Mouse (Mus musculus) hindbrain, embryonic 16.5 days (tissue): Measurements from ENCODE around the gene Nprl2. TPM values are rescaled to one million over a fixed set of nuclear protein-coding genes. Genes with fewer than 3 reads are reported as not detected.
A peak's percentile ranks its signal among the peaks of the same experiment; 100 is the strongest.
"Not testable (repeated sequence)": the region's sequence is repeated elsewhere in the genome, so short reads cannot be mapped to it uniquely, and the experiment has no call there.

ENCODE experiments used
- ATAC-seq: fragments of 200-750 bp; cut with Nextera tagmentation; 2 replicates; pipeline ENCODE4 v1.8.0; 2017; ENCODE audit warnings: moderate TSS enrichment, moderate library complexity
- H3K27ac ChIP-seq: fragments of 300-500 bp; sonication (generic); 2 replicates; pipeline ENCODE4 v1.5.1; 2014; ENCODE audit warnings: low read depth, mild to moderate bottlenecking, control low read depth, low read length, moderate library complexity
- H3K27me3 ChIP-seq: fragments of 300-500 bp; sonication (generic); replicated peaks from 2 replicates; pipeline ENCODE4 v1.6.1; 2014; ENCODE audit warnings: low read length; ENCODE audit not compliant: control insufficient read depth, insufficient read depth
- H3K36me3 ChIP-seq: fragments of 300-500 bp; sonication (generic); 2 replicates; pipeline ENCODE4 v1.6.1; 2014; ENCODE audit warnings: mild to moderate bottlenecking, low read length, moderate library complexity, mixed read lengths; ENCODE audit not compliant: control insufficient read depth, insufficient read depth
- H3K4me1 ChIP-seq: fragments of 300-500 bp; sonication (generic); 2 replicates; pipeline ENCODE4 v1.6.1; 2014; ENCODE audit warnings: low read depth, low read length; ENCODE audit not compliant: control insufficient read depth, insufficient read depth
- H3K4me2 ChIP-seq: fragments of 300-500 bp; sonication (generic); 2 replicates; pipeline ENCODE4 v1.6.1; 2014; ENCODE audit warnings: mild to moderate bottlenecking, low read length, control low read depth, moderate library complexity
- H3K4me3 ChIP-seq: fragments of 300-500 bp; sonication (generic); 2 replicates; pipeline ENCODE4 v1.5.1; 2014; ENCODE audit warnings: mild to moderate bottlenecking, low read length, control low read depth, moderate library complexity
- H3K9ac ChIP-seq: fragments of 300-500 bp; sonication (generic); 2 replicates; pipeline ENCODE4 v1.6.1; 2014; ENCODE audit warnings: low read depth, mild to moderate bottlenecking, control low read depth, low read length, moderate library complexity
- H3K9me3 ChIP-seq: fragments of 300-500 bp; sonication (generic); 2 replicates; pipeline ENCODE4 v1.6.1; 2014; ENCODE audit warnings: mild to moderate bottlenecking, low read length, moderate library complexity; ENCODE audit not compliant: control insufficient read depth
- WGBS: fragments of 180-500 bp; shearing (Covaris S2); extraction: QIAGEN DNeasy Blood & Tissue Kit; methylation state at CpG from one replicate; pipeline ENCODE4 v1.1.7; 2014; 5-methylcytosine and 5-hydroxymethylcytosine counted together
- polyA plus RNA-seq: library from polyadenylated mRNA; unstranded; fragments of >200 nt; fragmentation: Nextera tagmentation; extraction: Ambion mirVana; gene quantifications from 2 replicates; pipeline ENCODE4 v1.2.1, GENCODE M21; 2015

The Nprl2 gene
- polyA plus RNA-seq, 1 experiment from 2014 or later: 78.6 TPM

DNA sequence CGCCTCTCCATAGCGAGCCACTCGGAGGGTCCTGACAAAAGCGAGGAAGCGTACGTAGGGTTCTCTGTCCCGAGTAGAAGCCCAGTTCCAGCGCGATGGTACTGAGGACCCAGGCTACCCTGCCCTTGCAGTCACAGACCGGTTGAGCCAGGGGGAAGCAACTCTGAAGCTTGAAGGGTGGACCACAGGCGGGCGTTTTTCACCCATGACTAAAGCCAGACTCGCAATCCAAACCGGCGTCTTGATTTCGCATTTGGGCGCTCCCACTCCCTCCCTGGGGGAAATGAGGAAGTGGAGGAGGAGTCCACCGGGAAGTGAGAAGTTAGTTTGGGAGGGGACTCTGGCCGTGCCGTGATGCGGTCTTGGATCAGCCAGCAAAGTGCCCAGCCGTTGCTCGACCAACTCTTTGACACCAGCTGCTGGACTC lies 13.0 kb downstream of the Nprl2 start:
- Histone ChIP-seq H3K9me3 (no peaks in the 10 kb centered on the region), H3K4me3 (peak overlapping the region; percentile 81), H3K36me3 (peaks cover 22% of the 10 kb centered on the region), H3K27ac (peak overlapping the region; percentile 92), H3K4me2 (peak overlapping the region; percentile 96), H3K9ac (peak overlapping the region; percentile 87), H3K4me1 (peaks cover 34% of the 10 kb centered on the region), H3K27me3 (peaks cover 19% of the 10 kb centered on the region)
- ATAC-seq: no peak; the same call in none of the 2 replicates
- WGBS: under 1% methylated on average over 23 of the region's 23 CpGs

DNA sequence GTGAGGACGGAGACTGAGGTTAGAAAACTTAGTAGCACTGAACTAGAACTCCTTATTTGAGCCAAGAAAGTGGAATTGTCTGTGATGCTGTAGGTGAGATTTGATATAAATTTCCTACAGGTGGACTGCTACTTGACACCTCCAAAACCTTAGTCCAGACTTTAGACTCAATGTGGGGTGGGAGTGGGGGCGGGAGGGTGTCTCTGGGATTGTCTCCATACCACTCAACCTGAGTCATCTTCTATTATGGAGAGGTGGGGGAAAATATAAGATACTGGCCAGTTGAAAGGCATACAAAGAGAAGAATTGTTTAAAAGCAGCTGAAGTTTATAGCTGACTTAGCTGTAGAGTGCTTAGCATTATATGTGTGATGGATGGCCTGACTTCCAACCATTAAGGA lies 13.7 kb downstream of the Nprl2 start:
- Histone ChIP-seq H3K4me3 (peak overlapping the region; percentile 81), H3K9ac (peak overlapping the region; percentile 87), H3K36me3 (peaks cover 22% of the 10 kb centered on the region), H3K4me1 (peaks cover 34% of the 10 kb centered on the region), H3K27ac (no peak overlapping the region), H3K27me3 (peaks cover 15% of the 10 kb centered on the region), H3K9me3 (no peaks in the 10 kb centered on the region), H3K4me2 (peak overlapping the region; percentile 96)
- ATAC-seq: no peak
- WGBS: 45% methylated on average over 2 of the region's 2 CpGs

DNA sequence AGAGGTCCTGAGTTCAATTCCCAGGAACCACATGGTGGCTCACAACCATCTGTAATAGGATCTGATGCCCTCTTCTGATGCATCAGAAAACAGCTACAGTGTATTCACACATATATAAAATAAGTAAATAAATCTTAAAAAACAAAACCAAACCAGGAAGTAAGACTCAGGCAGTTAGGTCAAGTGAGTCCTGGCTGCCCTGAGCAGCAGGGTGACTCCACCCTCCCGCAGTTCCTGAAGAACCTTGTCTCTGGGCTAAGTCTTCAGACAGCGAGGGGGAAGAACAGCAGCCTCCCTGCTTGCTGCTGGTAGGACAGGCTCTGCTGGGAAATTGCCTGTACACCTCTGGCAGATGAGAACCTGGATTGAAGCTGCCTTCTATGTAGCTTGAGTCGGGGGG lies 14.3 kb downstream of the Nprl2 start:
- Histone ChIP-seq H3K27me3 (peaks cover 9% of the 10 kb centered on the region), H3K4me1 (peaks cover 28% of the 10 kb centered on the region), H3K4me2 (peak overlapping the region; percentile 96), H3K36me3 (peaks cover 23% of the 10 kb centered on the region), H3K4me3 (no peak overlapping the region), H3K27ac (no peak overlapping the region), H3K9ac (no peak overlapping the region; the same call in 1 of the 2 replicates), H3K9me3 (no peaks in the 10 kb centered on the region)
- WGBS: 80% methylated on average over 3 of the region's 3 CpGs
- no peak for ATAC-seq

DNA sequence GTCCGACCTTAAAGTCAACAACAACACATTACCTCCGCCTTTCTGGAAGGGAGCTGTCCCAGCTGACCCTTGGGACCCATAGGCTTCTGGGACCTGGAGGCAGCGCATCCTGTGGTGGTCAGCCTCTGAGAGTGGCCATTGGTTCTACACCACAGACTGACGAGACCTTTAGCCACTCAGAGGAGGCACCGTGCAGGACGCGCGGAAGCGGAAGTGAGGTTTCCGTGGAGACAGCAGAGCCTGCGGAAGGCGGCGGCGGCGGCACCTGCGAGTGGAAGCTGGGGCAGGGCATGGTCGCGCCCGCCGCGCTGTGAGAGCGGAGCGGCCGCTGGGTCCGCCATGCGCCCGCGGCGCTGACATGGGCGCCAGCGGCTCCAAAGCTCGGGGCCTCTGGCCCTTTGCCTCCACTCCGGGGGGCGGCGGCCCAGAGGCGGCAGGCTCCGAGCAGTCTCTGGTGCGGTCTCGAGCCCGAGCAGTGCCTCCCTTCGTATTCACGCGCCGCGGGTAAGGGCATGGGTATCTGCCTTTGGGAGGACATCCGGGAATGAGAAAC lies 21.1 kb downstream of the Nprl2 start, which contains the start of gene Tusc2:
Gene Tusc2, plus strand, starts transcription at position 227 of the 553 bp plus-strand sequence.
- H3K9ac ChIP-seq: peak within 1 kb of the TSS; percentile 86
- peak; percentile 97 for ATAC-seq
- peak within 1 kb of the TSS; percentile 84 for H3K4me3 ChIP-seq
- H3K4me2 ChIP-seq: peak within 1 kb of the TSS; percentile 81
- peaks cover 26% of the 10 kb centered on the region for H3K36me3 ChIP-seq
- under 1% methylated on average over 46 of the region's 46 CpGs for WGBS
- no peaks in the 10 kb centered on the region for H3K27me3 ChIP-seq
- peak within 1 kb of the TSS; percentile 63; the same call in 1 of the 2 replicates for H3K27ac ChIP-seq
- no peaks in the 10 kb centered on the region for H3K9me3 ChIP-seq
- peaks cover 19% of the 10 kb centered on the region for H3K4me1 ChIP-seq

DNA sequence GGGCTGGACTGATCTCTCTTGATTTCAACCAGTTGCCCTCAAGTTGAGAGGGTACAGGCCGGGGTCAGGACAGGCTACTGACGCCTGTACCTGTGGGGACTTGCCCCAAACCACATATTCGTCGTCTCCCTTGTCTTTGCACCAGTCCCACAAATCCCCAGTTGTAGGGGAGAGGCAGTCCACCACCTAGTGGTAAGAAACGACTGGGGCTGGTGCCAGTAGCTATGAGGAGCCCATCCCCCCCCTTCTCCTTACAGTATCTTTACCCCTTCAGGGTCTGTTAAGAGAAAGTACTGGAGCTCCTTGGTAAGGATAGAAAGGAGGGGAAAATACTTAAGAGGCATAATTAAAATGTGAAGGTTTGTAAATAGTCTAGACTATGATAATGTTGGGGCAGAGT lies 23.5 kb downstream of the Nprl2 start:
- ATAC-seq, H3K27me3 ChIP-seq, H3K9ac ChIP-seq, H3K9me3 ChIP-seq, H3K27ac ChIP-seq, H3K4me2 ChIP-seq, H3K4me3 ChIP-seq: not testable (repeated sequence)
- Histone ChIP-seq H3K36me3 (peaks cover 13% of the 10 kb centered on the region), H3K4me1 (peaks cover 30% of the 10 kb centered on the region)
- 47% methylated on average over 5 of the region's 5 CpGs for WGBS

DNA sequence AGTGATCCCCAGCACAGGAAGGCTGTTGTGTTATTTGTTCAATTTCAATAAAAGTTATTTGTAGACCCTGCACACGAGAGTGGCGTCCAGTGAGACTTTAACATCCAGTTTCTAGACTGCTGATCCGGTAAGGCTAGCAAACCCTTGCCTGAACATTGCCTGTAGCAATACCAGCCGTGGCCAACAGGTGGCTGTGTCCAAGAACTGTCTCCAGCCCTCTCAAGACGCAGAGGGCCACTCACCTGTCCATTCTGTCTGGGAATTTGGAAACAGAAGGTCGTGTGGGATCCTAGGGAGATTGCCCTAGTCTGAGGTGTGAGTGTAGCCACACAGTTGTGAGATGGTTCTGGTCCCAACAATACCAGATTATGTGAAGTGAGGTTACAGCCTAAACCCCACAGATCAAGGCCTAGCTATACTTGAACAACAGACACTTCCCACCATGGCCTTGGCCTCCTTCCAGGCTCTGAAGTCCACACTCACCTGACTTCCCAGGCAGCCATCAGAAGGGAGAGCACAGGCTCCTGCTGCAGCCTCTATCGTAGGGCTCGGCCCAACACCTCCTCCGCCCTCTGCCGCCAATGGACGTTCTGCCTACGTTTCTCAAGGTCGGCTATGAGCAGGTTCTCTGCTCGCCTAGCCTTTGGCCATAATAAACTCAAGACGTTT lies 24.1 kb downstream of the Nprl2 start:
- Histone ChIP-seq H3K36me3 (peaks cover 16% of the 10 kb centered on the region), H3K4me1 (peaks cover 37% of the 10 kb centered on the region), H3K27ac (no peak overlapping the region), H3K9me3 (no peaks in the 10 kb centered on the region), H3K9ac (no peak overlapping the region), H3K4me3 (no peak overlapping the region), H3K4me2 (no peak overlapping the region), H3K27me3 (no peaks in the 10 kb centered on the region)
- no peak for ATAC-seq
- 58% methylated on average over 15 of the region's 15 CpGs for WGBS

DNA sequence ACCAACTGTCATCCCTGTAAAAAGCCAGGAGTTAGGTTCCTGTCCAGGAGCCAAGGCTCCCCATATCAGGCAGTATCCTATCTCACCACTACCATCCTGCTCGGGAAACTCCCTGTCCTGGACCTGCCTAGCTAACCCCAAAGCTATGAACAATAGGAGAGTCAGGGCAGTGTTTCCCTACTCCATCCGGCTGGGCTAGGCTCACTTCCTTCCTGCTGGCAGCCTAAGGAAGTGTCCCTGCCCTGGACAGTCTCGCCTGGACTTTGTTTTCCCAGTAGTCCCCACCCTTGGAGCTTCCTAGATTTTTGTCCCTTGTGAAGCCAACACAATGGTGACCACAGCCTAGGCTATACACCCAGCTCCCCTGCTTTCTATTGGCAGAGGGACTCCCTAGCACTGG lies 24.8 kb downstream of the Nprl2 start:
- no peak for ATAC-seq
- Histone ChIP-seq H3K4me3 (no peak overlapping the region; the same call in 1 of the 2 replicates), H3K9ac (peak overlapping the region; percentile 11; the same call in 1 of the 2 replicates), H3K27me3 (no peaks in the 10 kb centered on the region), H3K27ac (no peak overlapping the region; the same call in 1 of the 2 replicates), H3K36me3 (peaks cover 14% of the 10 kb centered on the region), H3K4me2 (no peak overlapping the region), H3K9me3 (no peaks in the 10 kb centered on the region), H3K4me1 (peaks cover 40% of the 10 kb centered on the region)
- 73% methylated on average over 3 of the region's 3 CpGs for WGBS

DNA sequence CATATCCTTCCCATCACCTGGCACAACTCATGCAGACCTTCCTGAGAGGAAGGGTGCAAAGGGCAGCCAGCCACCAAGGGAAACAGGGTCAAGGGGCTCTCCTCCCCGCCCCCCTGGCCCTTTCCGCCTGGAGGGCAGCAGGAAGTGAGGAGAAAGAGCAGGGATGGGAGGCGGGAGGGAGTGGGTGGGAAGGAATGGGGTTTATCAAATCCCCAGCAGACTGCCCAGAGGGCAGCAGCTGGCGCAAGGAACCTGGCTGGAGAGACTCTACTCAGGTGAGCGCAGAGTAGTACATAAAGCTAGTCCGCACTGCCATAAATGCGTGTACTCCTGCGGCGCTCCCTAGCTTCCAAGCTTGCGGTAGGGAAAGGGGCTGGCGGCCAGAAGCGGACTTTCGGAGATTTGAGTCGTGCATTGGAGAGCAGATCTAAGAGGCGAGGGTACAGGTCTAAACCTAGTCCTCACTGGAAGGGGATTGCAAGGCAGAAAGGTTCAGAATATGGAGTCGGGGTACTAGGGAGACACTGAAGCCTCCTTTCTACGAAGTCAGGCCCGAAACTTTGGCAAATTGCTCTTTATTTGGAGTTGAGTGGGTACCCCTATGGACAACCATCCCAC lies 25.8 kb downstream of the Nprl2 start, which contains the start of gene Hyal2:
Gene Hyal2, plus strand, starts transcription at position 244 of the 618 bp plus-strand sequence.
- no peak for ATAC-seq
- whole genome bisulfite sequencing: 7% methylated on average over 18 of the region's 18 CpGs
- peaks cover 40% of the 10 kb centered on the region for H3K4me1 ChIP-seq
- no peaks in the 10 kb centered on the region for H3K9me3 ChIP-seq
- peak within 1 kb of the TSS; percentile 85 for H3K27ac ChIP-seq
- H3K4me2 ChIP-seq: peak within 1 kb of the TSS; percentile 73
- H3K27me3 ChIP-seq: no peaks in the 10 kb centered on the region
- peak within 1 kb of the TSS; percentile 58 for H3K4me3 ChIP-seq
- peak within 1 kb of the TSS; percentile 73 for H3K9ac ChIP-seq
- peaks cover 20% of the 10 kb centered on the region for H3K36me3 ChIP-seq
